Mouse (Mus musculus) hindbrain, embryonic 16.5 days (tissue): ENCODE measurements around the gene Vmn1r175. TPM values are rescaled to one million over a fixed set of nuclear protein-coding genes. Genes with fewer than 3 reads are reported as not detected.
"Not testable (repeated sequence)": the region's sequence is repeated elsewhere in the genome, so short reads cannot be mapped to it uniquely, and the experiment has no call there.

Source experiments
- ATAC-seq: fragments of 200-750 bp; cut with Nextera tagmentation; 2 replicates; pipeline ENCODE4 v1.8.0; 2017; ENCODE audit warnings: moderate TSS enrichment, moderate library complexity
- H3K27ac ChIP-seq: fragments of 300-500 bp; sonication (generic); 2 replicates; pipeline ENCODE4 v1.5.1; 2014; ENCODE audit warnings: low read depth, mild to moderate bottlenecking, control low read depth, low read length, moderate library complexity
- H3K27me3 ChIP-seq: fragments of 300-500 bp; sonication (generic); replicated peaks from 2 replicates; pipeline ENCODE4 v1.6.1; 2014; ENCODE audit warnings: low read length; ENCODE audit not compliant: control insufficient read depth, insufficient read depth
- H3K36me3 ChIP-seq: fragments of 300-500 bp; sonication (generic); 2 replicates; pipeline ENCODE4 v1.6.1; 2014; ENCODE audit warnings: mild to moderate bottlenecking, low read length, moderate library complexity, mixed read lengths; ENCODE audit not compliant: control insufficient read depth, insufficient read depth
- H3K4me1 ChIP-seq: fragments of 300-500 bp; sonication (generic); 2 replicates; pipeline ENCODE4 v1.6.1; 2014; ENCODE audit warnings: low read depth, low read length; ENCODE audit not compliant: control insufficient read depth, insufficient read depth
- H3K4me2 ChIP-seq: fragments of 300-500 bp; sonication (generic); 2 replicates; pipeline ENCODE4 v1.6.1; 2014; ENCODE audit warnings: mild to moderate bottlenecking, low read length, control low read depth, moderate library complexity
- H3K4me3 ChIP-seq: fragments of 300-500 bp; sonication (generic); 2 replicates; pipeline ENCODE4 v1.5.1; 2014; ENCODE audit warnings: mild to moderate bottlenecking, low read length, control low read depth, moderate library complexity
- H3K9ac ChIP-seq: fragments of 300-500 bp; sonication (generic); 2 replicates; pipeline ENCODE4 v1.6.1; 2014; ENCODE audit warnings: low read depth, mild to moderate bottlenecking, control low read depth, low read length, moderate library complexity
- H3K9me3 ChIP-seq: fragments of 300-500 bp; sonication (generic); 2 replicates; pipeline ENCODE4 v1.6.1; 2014; ENCODE audit warnings: mild to moderate bottlenecking, low read length, moderate library complexity; ENCODE audit not compliant: control insufficient read depth
- WGBS: fragments of 180-500 bp; shearing (Covaris S2); extraction: QIAGEN DNeasy Blood & Tissue Kit; methylation state at CpG from one replicate; pipeline ENCODE4 v1.1.7; 2014; 5-methylcytosine and 5-hydroxymethylcytosine counted together
- polyA plus RNA-seq: library from polyadenylated mRNA; unstranded; fragments of >200 nt; fragmentation: Nextera tagmentation; extraction: Ambion mirVana; gene quantifications from 2 replicates; pipeline ENCODE4 v1.2.1, GENCODE M21; 2015

The Vmn1r175 gene
- not detected in 2 replicates for polyA plus RNA-seq

GRCm38 (mm10) chr7:23810543-23810942 lies at the start of gene Vmn1r175:
Vmn1r175 (minus strand) TSS chr7:23810643.
- not testable (repeated sequence) for H3K36me3 ChIP-seq, H3K4me2 ChIP-seq, H3K27ac ChIP-seq, H3K9ac ChIP-seq, H3K4me1 ChIP-seq, H3K4me3 ChIP-seq, ATAC-seq, H3K9me3 ChIP-seq, H3K27me3 ChIP-seq

GRCm38 (mm10) chr7:23837272-23837671 lies 26.8 kb upstream of the Vmn1r175 start, which contains the start of gene Vmn1r176:
Vmn1r176 (minus strand) TSS chr7:23837372.
- H3K27ac ChIP-seq, ATAC-seq, H3K9ac ChIP-seq, H3K4me2 ChIP-seq, H3K4me3 ChIP-seq, H3K4me1 ChIP-seq, H3K27me3 ChIP-seq, H3K36me3 ChIP-seq, H3K9me3 ChIP-seq: not testable (repeated sequence)
- no CpG with 5 or more reads among the region's 1 CpGs for WGBS

- no peak for ATAC-seq
- H3K4me1 ChIP-seq, result no peaks in the 10 kb centered on the region
- H3K27ac ChIP-seq, result no peak overlapping the region
- no peaks in the 10 kb centered on the region for H3K27me3 ChIP-seq
- no peak overlapping the region for H3K4me3 ChIP-seq
- WGBS, result 80% methylated on average over 6 of the region's 6 CpGs
- H3K9ac ChIP-seq, result no peak overlapping the region
- no peaks in the 10 kb centered on the region for H3K36me3 ChIP-seq
- H3K4me2 ChIP-seq, result no peak overlapping the region
- H3K9me3 ChIP-seq, result peaks cover 37% of the 10 kb centered on the region
Measured at GRCm38 (mm10) chr7:23784526-23784925, 25.9 kb downstream of the Vmn1r175 start.

Other genes starting within 250 kb of the Vmn1r175 start
- not detected in 2 replicates for gene Vmn1r169, start 235.1 kb downstream of the Vmn1r175 start, polyA plus RNA-seq
- not detected in 2 replicates for gene Vmn1r170, start 204.5 kb downstream of the Vmn1r175 start, polyA plus RNA-seq
- not detected in 2 replicates for gene Vmn1r171, start 179.9 kb downstream of the Vmn1r175 start, polyA plus RNA-seq
- gene Vmn1r172, start 152.3 kb downstream of the Vmn1r175 start, polyA plus RNA-seq, result not detected in 2 replicates
- not detected in 2 replicates for gene Vmn1r173, start 109.9 kb downstream of the Vmn1r175 start, polyA plus RNA-seq
- not detected in 2 replicates for gene Vmn1r174, start 58.4 kb downstream of the Vmn1r175 start, polyA plus RNA-seq
- gene Vmn1r176, start 26.7 kb upstream of the Vmn1r175 start, polyA plus RNA-seq, result not detected in 2 replicates
- gene Vmn1r177, start 55.8 kb upstream of the Vmn1r175 start, polyA plus RNA-seq, result not detected in 2 replicates
- gene Vmn1r178, start 81.4 kb upstream of the Vmn1r175 start, polyA plus RNA-seq, result not detected in 2 replicates
- not detected in 2 replicates for gene Vmn1r179, start 116.3 kb upstream of the Vmn1r175 start, polyA plus RNA-seq
- not detected in 2 replicates for gene Vmn1r180, start 140.0 kb upstream of the Vmn1r175 start, polyA plus RNA-seq
- not detected in 2 replicates for gene Vmn1r181, start 164.0 kb upstream of the Vmn1r175 start, polyA plus RNA-seq
- gene V1rd19, start 191.0 kb upstream of the Vmn1r175 start, polyA plus RNA-seq, result not detected in 2 replicates
- not detected in 2 replicates for gene Vmn1r183, start 242.6 kb upstream of the Vmn1r175 start, polyA plus RNA-seq